Mouse (Mus musculus) CH12.LX (cell line): ENCODE measurements around the gene Dcst2.

Source experiments
- CTCF ChIP-seq, 2 experiments: IDR thresholded peaks in 1 of 2; conservative IDR thresholded peaks in 1 of 2; 2 replicates each; pipeline ENCODE4 v1.5.1; 2011 to 2012; ENCODE audit warnings: low read depth in 2 of 2, low read length in 2 of 2, improper control_type of control experiment in 1 of 2, inconsistent platforms in 1 of 2, mild to moderate bottlenecking in 1 of 2, moderate library complexity in 1 of 2
- EP300 ChIP-seq: IDR thresholded peaks from 2 replicates; pipeline ENCODE4 v1.6.1; 2011; ENCODE audit warnings: low read length, improper control_type of control experiment
- GABPA ChIP-seq: IDR thresholded peaks from 2 replicates; pipeline ENCODE4 v1.6.1; 2012; ENCODE audit warnings: low read depth, low read length, improper control_type of control experiment, inconsistent platforms; ENCODE audit not compliant: insufficient replicate concordance
- JUND ChIP-seq: conservative IDR thresholded peaks from 2 replicates; pipeline ENCODE4 v1.6.1; 2011; ENCODE audit warnings: low read depth, low read length, improper control_type of control experiment
- MAX ChIP-seq: IDR thresholded peaks from 2 replicates; pipeline ENCODE4 v1.6.1; 2011; ENCODE audit warnings: low read length, improper control_type of control experiment
- NELFE ChIP-seq: IDR thresholded peaks from 2 replicates; pipeline ENCODE4 v1.6.1; 2011; ENCODE audit warnings: low read depth, low read length, improper control_type of control experiment
- ZC3H11A ChIP-seq: IDR thresholded peaks from 2 replicates; pipeline ENCODE4 v1.6.1; 2012; ENCODE audit warnings: low read depth, mild to moderate bottlenecking, inconsistent platforms, low read length, improper control_type of control experiment

GRCm38 (mm10) chr3:89331561-89331960 is 30.2 kb upstream of the Dcst2 start:
- TF ChIP-seq CTCF (conservative IDR thresholded peaks at IDR 0.05 in 1 of 2, IDR thresholded peaks at IDR 0.05 in 1 of 2; ENCODE audit: low read depth in 2 of 2, low read length in 2 of 2) (no peak), JUND (no peak), GABPA (no peak), MAX (no peak), NELFE (no peak), ZC3H11A (no peak), EP300 (no peak)
